Mouse (Mus musculus) spleen, adult 2 months (tissue): ENCODE results near the gene Krtcap2. TPM values are rescaled to one million over a fixed set of nuclear protein-coding genes. Genes with fewer than 3 reads are reported as not detected.
A peak's percentile ranks its signal among the peaks of the same experiment; 100 is the strongest.

Source experiments
- DNase-seq, 2 experiments: peaks; one replicate each; pipeline versions ENCODE4 v3.0.0 to v3.0.0-alpha.2; 2012 to 2021; ENCODE audit warnings: low spot score in 2 of 2, low read depth in 1 of 2
- H3K27ac ChIP-seq: fragments of 200-500 bp; 2 replicates; pipeline ENCODE4 v1.5.1; 2012; ENCODE audit warnings: low read length, inconsistent platforms; ENCODE audit not compliant: insufficient read depth
- H3K27me3 ChIP-seq: fragments of 200-500 bp; 2 replicates; pipeline ENCODE4 v1.6.1; 2012; ENCODE audit warnings: mild to moderate bottlenecking, moderate library complexity, low read length, inconsistent platforms; ENCODE audit not compliant: control insufficient read depth, insufficient read depth
- H3K36me3 ChIP-seq: fragments of 200-500 bp; 2 replicates; pipeline ENCODE4 v1.6.1; 2012; ENCODE audit warnings: mild to moderate bottlenecking, low read length, inconsistent platforms; ENCODE audit not compliant: control insufficient read depth, insufficient read depth
- H3K4me1 ChIP-seq: fragments of 200-500 bp; 2 replicates; pipeline ENCODE4 v1.6.1; 2011; ENCODE audit warnings: inconsistent platforms; ENCODE audit not compliant: control insufficient read depth, insufficient read depth, insufficient read length
- H3K4me3 ChIP-seq: fragments of 200-500 bp; 2 replicates; pipeline ENCODE4 v1.5.1; 2011; ENCODE audit warnings: mild to moderate bottlenecking, inconsistent platforms; ENCODE audit not compliant: insufficient read depth, insufficient read length; ENCODE audit errors: extremely low read depth
- CTCF ChIP-seq: fragments of 200-500 bp; IDR thresholded peaks from 2 replicates; pipeline ENCODE4 v1.5.1; 2011; ENCODE audit warnings: mild to moderate bottlenecking, inconsistent platforms; ENCODE audit not compliant: insufficient read depth, insufficient read length, insufficient replicate concordance; ENCODE audit errors: extremely low read depth
- POLR2A ChIP-seq: fragments of 200-500 bp; IDR thresholded peaks from 2 replicates; pipeline ENCODE4 v1.6.1; 2011; ENCODE audit warnings: low read depth, low read length, inconsistent platforms
- WGBS: fragments of 180-500 bp; shearing (Covaris S2); methylation state at CpG from one replicate; pipeline ENCODE4 v1.1.7; 2018; 5-methylcytosine and 5-hydroxymethylcytosine counted together
- polyA plus RNA-seq: library from polyadenylated mRNA; depleted of rRNA; stranded (reverse); fragments of >200 nt; gene quantifications from 2 replicates; pipeline ENCODE4 v1.2.3, GENCODE M21; 2012

Gene Krtcap2
- polyA plus RNA-seq, 1 experiment = 93.5 TPM

GRCm38 (mm10) chr3:89254994-89255393 lies 9.2 kb downstream of the Krtcap2 start:
- Histone ChIP-seq H3K27ac (no peak overlapping the region), H3K27me3 (no peaks in the 10 kb centered on the region), H3K4me3 (no peak overlapping the region), H3K4me1 (peaks cover 14% of the 10 kb centered on the region), H3K36me3 (no peaks in the 10 kb centered on the region)
- 90% methylated on average over 5 of the region's 5 CpGs for WGBS
- TF ChIP-seq POLR2A (no peak), CTCF (no peak)
- no peak for DNase-seq

- Histone ChIP-seq H3K4me1 (peaks cover 6% of the 10 kb centered on the region; the same call in 1 of the 2 replicates), H3K27me3 (no peaks in the 10 kb centered on the region), H3K4me3 (no peak overlapping the region), H3K36me3 (no peaks in the 10 kb centered on the region), H3K27ac (no peak overlapping the region)
- 72% methylated on average over 5 of the region's 5 CpGs for whole genome bisulfite sequencing
- no peak for TF ChIP-seq POLR2A
- TF ChIP-seq CTCF = no peak
- DNase-seq = no peak
Measured at GRCm38 (mm10) chr3:89256177-89256576, 10.4 kb downstream of the Krtcap2 start.

- TF ChIP-seq POLR2A (no peak), CTCF (no peak)
- Histone ChIP-seq H3K4me1 (no peaks in the 10 kb centered on the region), H3K27me3 (no peaks in the 10 kb centered on the region), H3K4me3 (no peak within 1 kb of the TSS), H3K36me3 (no peaks in the 10 kb centered on the region), H3K27ac (no peak within 1 kb of the TSS)
- 80% methylated on average over 7 of the region's 7 CpGs for WGBS
- DNase-seq = no peak
Measured at GRCm38 (mm10) chr3:89259076-89259475, 13.3 kb downstream of the Krtcap2 start, which contains the start of gene Dpm3. TSS of gene Dpm3 (plus strand) at chr3:89259358.

GRCm38 (mm10) chr3:89260211-89260610 lies 14.4 kb downstream of the Krtcap2 start:
- Histone ChIP-seq H3K36me3 (no peaks in the 10 kb centered on the region), H3K4me3 (no peak overlapping the region), H3K4me1 (no peaks in the 10 kb centered on the region), H3K27me3 (no peaks in the 10 kb centered on the region), H3K27ac (no peak overlapping the region)
- no peak for TF ChIP-seq POLR2A
- no peak for TF ChIP-seq CTCF
- DNase-seq = no peak
- 84% methylated on average over 3 of the region's 3 CpGs for WGBS

- no peak overlapping the region for H3K4me3 ChIP-seq
- TF ChIP-seq CTCF (no peak), POLR2A (no peak)
- no peaks in the 10 kb centered on the region for H3K27me3 ChIP-seq
- no peaks in the 10 kb centered on the region; the same call in 1 of the 2 replicates for H3K4me1 ChIP-seq
- 57% methylated on average over 10 of the region's 10 CpGs for WGBS
- no peaks in the 10 kb centered on the region for H3K36me3 ChIP-seq
- no peak overlapping the region for H3K27ac ChIP-seq
- DNase-seq = no peak
Measured at GRCm38 (mm10) chr3:89262417-89262816, 16.7 kb downstream of the Krtcap2 start.

GRCm38 (mm10) chr3:89266439-89266893 lies 20.7 kb downstream of the Krtcap2 start:
- peak overlapping the region; percentile 93 for H3K4me3 ChIP-seq
- H3K27ac ChIP-seq = peak overlapping the region; percentile 74
- H3K27me3 ChIP-seq = no peaks in the 10 kb centered on the region
- H3K36me3 ChIP-seq = no peaks in the 10 kb centered on the region; the same call in 1 of the 2 replicates
- TF ChIP-seq CTCF = no peak
- TF ChIP-seq POLR2A = peak; percentile 93
- peak; percentile 56 to 75 for DNase-seq
- H3K4me1 ChIP-seq = peaks cover 8% of the 10 kb centered on the region; the same call in 1 of the 2 replicates
- WGBS = under 1% methylated on average over 20 of the region's 20 CpGs

- no peak overlapping the region for H3K27ac ChIP-seq
- DNase-seq = no peak
- no peaks in the 10 kb centered on the region for H3K27me3 ChIP-seq
- H3K36me3 ChIP-seq = no peaks in the 10 kb centered on the region; the same call in 1 of the 2 replicates
- TF ChIP-seq POLR2A (no peak), CTCF (no peak)
- no peak overlapping the region for H3K4me3 ChIP-seq
- WGBS = 89% methylated on average over 8 of the region's 8 CpGs
- H3K4me1 ChIP-seq = peaks cover 8% of the 10 kb centered on the region; the same call in 1 of the 2 replicates
Measured at GRCm38 (mm10) chr3:89268916-89269315, 23.1 kb downstream of the Krtcap2 start.
